Mouse (Mus musculus): ENCODE results near the gene Ndufc2. TPM values are rescaled to one million over a fixed set of nuclear protein-coding genes. Genes with fewer than 3 reads are reported as not detected.

Gene Ndufc2
- total and polyA plus RNA-seq, 3 experiments: 242 to 280 TPM; not detected in 1

DNA sequence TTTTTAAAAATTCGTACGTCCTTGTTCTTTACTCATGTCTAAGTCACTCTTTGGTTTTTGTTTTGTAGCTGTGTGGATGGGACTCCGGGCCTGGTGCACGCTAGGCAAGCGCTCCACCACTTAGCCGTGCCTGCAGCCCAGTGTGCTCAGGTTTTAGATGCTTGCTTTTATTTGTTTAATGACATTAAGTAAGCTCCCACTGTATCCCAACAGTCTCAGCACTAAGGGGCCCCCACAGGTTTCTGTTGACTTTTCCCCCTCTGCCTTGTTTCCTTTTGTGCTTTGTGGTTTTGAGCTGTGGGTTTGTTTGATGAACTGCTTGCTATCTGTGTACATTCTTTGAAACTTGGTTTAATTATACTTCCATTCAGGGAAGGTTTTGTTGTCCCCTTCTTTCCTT lies 52.4 kb downstream of the Ndufc2 start:
- H3K27me3 ChIP-seq (ENCODE audit: control insufficient read depth in 1 of 2, insufficient read depth in 2 of 2, low read length in 2 of 2): peaks cover 0 to 1% of the 10 kb centered on the region in 2 experiments; a peak in 1 of 4 replicates
- no peak overlapping the region for H3K9ac ChIP-seq (ENCODE audit: control insufficient read depth, low read depth, low read length, poor library complexity, severe bottlenecking)
- H3K4me1 ChIP-seq (ENCODE audit: control insufficient read depth in 1 of 2, insufficient read depth in 2 of 2, low read length in 2 of 2): peaks cover 3 to 6% of the 10 kb centered on the region in 2 experiments; a peak in 3 of 4 replicates
- TF ChIP-seq CHD1 (IDR thresholded peaks at IDR 0.05; ENCODE audit: low read depth, low read length) (no peak), NRF1 (IDR thresholded peaks at IDR 0.05; ENCODE audit: insufficient read depth, low read depth, low read length, poor library complexity, severe bottlenecking) (no peak), MYB (IDR thresholded peaks at IDR 0.05; ENCODE audit: low read depth, low read length) (no peak), CHD2 (IDR thresholded peaks at IDR 0.05; ENCODE audit: low read length) (no peak), MAZ (IDR thresholded peaks at IDR 0.05; ENCODE audit: low read depth, low read length) (no peak), TBP (IDR thresholded peaks at IDR 0.05; ENCODE audit: low read depth, low read length) (no peak), USF1 (IDR thresholded peaks at IDR 0.05; ENCODE audit: low read depth, low read length) (no peak)
- H3K27ac ChIP-seq (ENCODE audit: control insufficient read depth, low read depth, low read length): no peak overlapping the region
- no peak for DNase-seq (ENCODE audit: low read depth, low spot score)
- H3K4me3 ChIP-seq (ENCODE audit: control insufficient read depth in 1 of 2, insufficient read depth in 1 of 2, low read depth in 2 of 2, low read length in 2 of 2): no peak overlapping the region
- H3K9me3 ChIP-seq (replicated peaks; ENCODE audit: insufficient read depth, low read length): no peaks in the 10 kb centered on the region
- H3K36me3 ChIP-seq (ENCODE audit: control insufficient read depth in 1 of 2, insufficient read depth in 2 of 2, low read length in 2 of 2): peaks cover 0 to 2% of the 10 kb centered on the region in 2 experiments; a peak in 2 of 4 replicates
- no peaks in the 10 kb centered on the region for H3K79me2 ChIP-seq (ENCODE audit: control insufficient read depth, insufficient read depth, low read length, poor library complexity)

DNA sequence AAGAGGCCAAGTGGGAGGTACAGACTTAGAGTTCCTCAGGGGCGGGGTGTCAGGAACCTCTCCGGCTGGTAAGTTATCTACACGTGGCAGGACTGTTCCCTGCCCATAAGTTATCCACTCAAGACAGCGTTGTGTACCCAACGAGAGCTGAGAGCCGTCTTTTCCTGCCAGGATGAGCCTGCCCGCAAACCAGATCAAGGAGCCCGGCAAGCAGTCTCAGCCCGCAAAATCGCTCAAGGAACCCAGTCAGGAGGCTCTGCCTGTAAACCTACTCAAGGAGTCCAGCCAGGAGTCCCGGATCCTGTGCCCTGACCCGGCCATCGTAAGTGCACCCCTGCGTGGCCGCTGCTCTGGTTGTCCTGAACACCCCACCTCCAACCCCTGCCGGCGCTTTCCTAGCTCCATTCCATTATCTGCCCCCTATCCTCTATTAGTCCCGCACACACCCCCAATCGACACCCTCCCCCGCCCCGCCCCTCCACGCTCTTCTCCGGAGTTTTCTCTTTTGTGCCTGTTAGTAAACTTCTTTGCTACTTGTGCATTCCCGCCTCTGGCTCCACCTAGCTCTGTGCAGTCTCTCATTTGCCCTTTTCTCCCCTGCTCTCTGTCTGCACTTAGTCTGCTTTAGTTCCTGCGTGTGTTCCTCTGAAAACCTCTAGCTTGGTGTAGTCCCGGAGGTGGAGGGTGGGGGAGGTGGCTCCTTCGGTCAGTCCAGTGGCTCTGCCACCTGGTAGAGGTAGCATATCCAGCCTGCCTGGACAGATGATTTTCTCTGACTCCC lies 53.5 kb downstream of the Ndufc2 start:
- Histone ChIP-seq H3K27ac (ENCODE audit: control insufficient read depth, low read depth, low read length) (no peak overlapping the region), H3K4me1 (ENCODE audit: control insufficient read depth in 1 of 2, insufficient read depth in 2 of 2, low read length in 2 of 2) (peaks cover 3 to 6% of the 10 kb centered on the region in 2 experiments; a peak in 3 of 4 replicates), H3K36me3 (ENCODE audit: control insufficient read depth in 1 of 2, insufficient read depth in 2 of 2, low read length in 2 of 2) (peaks cover 0 to 2% of the 10 kb centered on the region in 2 experiments; a peak in 2 of 4 replicates), H3K9ac (ENCODE audit: control insufficient read depth, low read depth, low read length, poor library complexity, severe bottlenecking) (peak overlapping the region; percentile 52), H3K4me3 (ENCODE audit: control insufficient read depth in 1 of 2, insufficient read depth in 1 of 2, low read depth in 2 of 2, low read length in 2 of 2) (peak overlapping the region; percentile 50 to 51), H3K27me3 (ENCODE audit: control insufficient read depth in 1 of 2, insufficient read depth in 2 of 2, low read length in 2 of 2) (no peaks in the 10 kb centered on the region), H3K9me3 (replicated peaks; ENCODE audit: insufficient read depth, low read length) (no peaks in the 10 kb centered on the region), H3K79me2 (ENCODE audit: control insufficient read depth, insufficient read depth, low read length, poor library complexity) (no peaks in the 10 kb centered on the region)
- DNase-seq (ENCODE audit: low read depth, low spot score): peak; percentile 77
- TF ChIP-seq POLR2AphosphoS2 (IDR thresholded peaks at IDR 0.05; ENCODE audit: low read length) (no peak), TBP (IDR thresholded peaks at IDR 0.05; ENCODE audit: low read depth, low read length) (no peak), KAT2A (conservative IDR thresholded peaks at IDR 0.05; ENCODE audit: low read depth, low read length) (no peak), NRF1 (IDR thresholded peaks at IDR 0.05; ENCODE audit: insufficient read depth, low read depth, low read length, poor library complexity, severe bottlenecking) (no peak), UBTF (IDR thresholded peaks at IDR 0.05; ENCODE audit: borderline replicate concordance, insufficient read depth, low read depth, low read length) (no peak), EP300 (IDR thresholded peaks at IDR 0.05; ENCODE audit: low read depth in 1 of 2, low read length in 2 of 2) (no peak), ETS1 (IDR thresholded peaks at IDR 0.05; ENCODE audit: low read depth, low read length) (no peak), POLR2A (IDR thresholded peaks at IDR 0.05; ENCODE audit: control insufficient read depth in 1 of 2, insufficient read depth in 1 of 2, low read depth in 1 of 2, low read length in 2 of 2, poor library complexity in 1 of 2) (peak in 1 of 2 experiments; percentile 35; a peak in 1 of 4 replicates), SIN3A (IDR thresholded peaks at IDR 0.05; ENCODE audit: low read length) (peak; percentile 70), TAL1 (IDR thresholded peaks at IDR 0.05; ENCODE audit: low read length) (peak; percentile 41), RAD21 (IDR thresholded peaks at IDR 0.05; ENCODE audit: low read depth, low read length) (no peak), RCOR1 (IDR thresholded peaks at IDR 0.05; ENCODE audit: low read depth, low read length) (no peak), SMC3 (IDR thresholded peaks at IDR 0.05; ENCODE audit: low read depth, low read length) (no peak), MYB (IDR thresholded peaks at IDR 0.05; ENCODE audit: low read depth, low read length) (no peak), MEF2A (IDR thresholded peaks at IDR 0.05; ENCODE audit: extremely low read depth, insufficient replicate concordance, low read depth, low read length, poor library complexity, severe bottlenecking) (no peak), ZC3H11A (IDR thresholded peaks at IDR 0.05; ENCODE audit: low read depth, low read length) (no peak), USF1 (IDR thresholded peaks at IDR 0.05; ENCODE audit: low read depth, low read length) (peak; percentile 46; the same call in 1 of the 2 replicates), BHLHE40 (IDR thresholded peaks at IDR 0.05; ENCODE audit: borderline replicate concordance, low read depth, low read length) (no peak), POLR2AphosphoS5 (IDR thresholded peaks at IDR 0.05; ENCODE audit: borderline replicate concordance, low read depth, low read length) (no peak), MAFK (IDR thresholded peaks at IDR 0.05; ENCODE audit: borderline replicate concordance, low read depth, low read length) (no peak), MAZ (IDR thresholded peaks at IDR 0.05; ENCODE audit: low read depth, low read length) (no peak), HCFC1 (IDR thresholded peaks at IDR 0.05; ENCODE audit: low read depth, low read length) (no peak), ZKSCAN1 (IDR thresholded peaks at IDR 0.05; ENCODE audit: low read depth, low read length) (no peak), CTCF (IDR thresholded peaks at IDR 0.05 in 2 of 3, conservative IDR thresholded peaks at IDR 0.05 in 1 of 3; ENCODE audit: control insufficient read depth in 1 of 3, insufficient read depth in 1 of 3, low read depth in 2 of 3, low read length in 3 of 3, poor library complexity in 1 of 3, severe bottlenecking in 1 of 3) (no peak), JUND (IDR thresholded peaks at IDR 0.05; ENCODE audit: low read depth, low read length) (no peak), TCF12 (IDR thresholded peaks at IDR 0.05; ENCODE audit: low read depth, low read length) (no peak), MYC (IDR thresholded peaks at IDR 0.05; ENCODE audit: low read depth, low read length) (peak; percentile 82)
